Mouse (Mus musculus) layer of hippocampus, postnatal 25 days (tissue): Measurements from ENCODE around the gene Tnpo1. TPM values are rescaled to one million over a fixed set of nuclear protein-coding genes. Genes with fewer than 3 reads are reported as not detected.

ENCODE experiments used
- DNase-seq, 2 experiments: peaks; one replicate each; pipeline ENCODE4 v3.0.0; 2022; ENCODE audit warnings: mixed read lengths in 2 of 2, low spot score in 1 of 2; ENCODE audit errors: extremely low spot score in 1 of 2
- total RNA-seq, 2 experiments: library from RNA; stranded (reverse); gene quantifications; 2 replicates each; pipeline ENCODE4 v1.2.3; 2021

The Tnpo1 gene
- total RNA-seq, result 10 to 100 TPM; 54.3 to 64.1 TPM

- peak; percentile 83 to 85 for DNase-seq
Measured at GRCm38 (mm10) chr13:98926213-98926957, at the start of gene Tnpo1. Gene Tnpo1 (minus strand): TSS chr13:98926384.

DNA sequence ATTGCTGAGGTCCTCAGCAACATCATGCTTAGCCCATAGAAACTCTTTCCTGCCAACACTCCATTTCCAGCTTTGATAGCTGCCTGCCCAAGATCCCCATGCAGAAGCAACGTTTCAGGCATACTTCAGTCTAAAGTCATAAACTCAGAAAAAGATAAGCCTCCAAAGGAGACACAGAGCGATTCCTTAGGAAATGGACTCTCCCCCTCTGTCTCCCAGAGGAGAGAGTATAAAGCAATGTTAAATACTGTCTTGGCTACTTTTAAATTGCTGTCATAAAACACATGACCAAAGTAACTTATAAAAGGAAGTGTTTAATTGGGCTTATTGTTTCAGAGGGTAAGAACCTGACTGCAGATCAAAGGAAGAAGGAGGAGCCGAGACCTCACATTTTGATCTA is 45.9 kb upstream of the Tnpo1 start:
- no peak for DNase-seq

DNA sequence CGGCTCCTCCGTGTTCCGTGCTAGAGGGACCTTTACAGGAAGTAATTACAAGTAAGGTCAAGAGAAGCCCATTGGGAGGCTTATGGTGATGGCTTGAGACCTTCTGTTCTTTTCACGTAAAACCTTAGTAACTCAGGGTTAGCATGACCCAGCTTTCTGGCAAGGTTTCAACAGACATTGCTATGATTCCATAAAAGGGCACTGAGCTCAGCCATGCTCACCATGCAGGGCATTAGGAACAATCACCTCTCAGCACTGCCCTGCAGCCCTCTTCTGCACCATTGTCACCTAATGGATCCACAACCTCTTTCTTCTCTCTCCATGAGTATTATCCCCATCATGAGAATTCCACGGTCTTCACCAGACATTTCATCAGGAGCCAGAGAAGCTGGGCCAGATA is 45.5 kb upstream of the Tnpo1 start:
- no peak for DNase-seq

- DNase-seq, result no peak
Measured at GRCm38 (mm10) chr13:98968517-98968916, 42.3 kb upstream of the Tnpo1 start.

GRCm38 (mm10) chr13:98967942-98968341 is 41.8 kb upstream of the Tnpo1 start:
- no peak for DNase-seq

- DNase-seq, result no peak
Measured at GRCm38 (mm10) chr13:98966583-98966982, 40.4 kb upstream of the Tnpo1 start.

GRCm38 (mm10) chr13:98963612-98964011 is 37.4 kb upstream of the Tnpo1 start:
- no peak for DNase-seq

DNA sequence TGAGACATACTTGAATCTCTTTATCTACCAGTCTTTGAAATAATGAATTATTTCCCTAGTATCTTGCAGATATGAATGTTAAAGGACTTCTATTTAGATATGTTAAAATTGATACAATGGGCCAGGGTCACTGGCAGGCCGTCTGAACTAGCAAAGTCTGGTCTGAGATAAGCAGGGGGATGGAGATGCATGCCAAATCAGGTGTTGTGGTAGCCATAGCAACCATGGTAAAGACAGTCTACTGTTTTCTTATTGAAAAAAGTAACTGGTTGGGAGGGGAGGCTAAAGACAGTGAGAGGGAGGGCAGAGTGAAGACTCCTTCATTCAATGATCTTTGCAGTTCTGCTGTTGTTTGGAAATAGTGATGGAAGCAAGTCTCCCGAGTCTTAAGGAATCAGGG is 32.0 kb upstream of the Tnpo1 start:
- DNase-seq, result no peak

GRCm38 (mm10) chr13:98956209-98956608 is 30.0 kb upstream of the Tnpo1 start:
- DNase-seq, result no peak

GRCm38 (mm10) chr13:98955676-98956075 is 29.5 kb upstream of the Tnpo1 start:
- no peak for DNase-seq

- DNase-seq, result no peak
Measured at GRCm38 (mm10) chr13:98955226-98955625, 29.0 kb upstream of the Tnpo1 start.

- DNase-seq, result no peak
Measured at GRCm38 (mm10) chr13:98953830-98954229, 27.6 kb upstream of the Tnpo1 start.

- no peak for DNase-seq
Measured at GRCm38 (mm10) chr13:98951951-98952350, 25.8 kb upstream of the Tnpo1 start.

- DNase-seq, result no peak
Measured at GRCm38 (mm10) chr13:98948146-98948545, 22.0 kb upstream of the Tnpo1 start.

- DNase-seq, result no peak
Measured at GRCm38 (mm10) chr13:98946434-98946833, 20.2 kb upstream of the Tnpo1 start.

DNA sequence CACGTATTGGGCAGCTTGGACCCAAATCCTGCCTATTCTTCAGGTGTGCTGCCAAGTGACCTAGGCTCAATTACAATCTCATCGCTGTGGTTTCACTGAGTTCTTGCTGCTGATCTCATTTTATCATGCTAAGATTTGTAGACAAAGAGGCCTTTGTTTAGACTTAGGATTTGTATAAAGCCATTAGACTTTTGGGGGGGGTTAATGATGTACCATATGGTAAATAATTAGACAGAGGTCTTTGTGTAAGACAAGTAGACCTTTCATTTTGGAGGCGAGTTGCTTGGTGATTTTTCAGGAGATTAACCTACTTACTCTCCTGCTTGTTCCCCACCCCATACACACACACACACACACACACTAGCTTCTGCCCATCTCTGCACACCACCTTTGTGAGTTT is 19.7 kb upstream of the Tnpo1 start:
- no peak for DNase-seq

- no peak for DNase-seq
Measured at GRCm38 (mm10) chr13:98945381-98945780, 19.2 kb upstream of the Tnpo1 start.

- no peak for DNase-seq
Measured at GRCm38 (mm10) chr13:98944620-98945081, 18.5 kb upstream of the Tnpo1 start.

DNA sequence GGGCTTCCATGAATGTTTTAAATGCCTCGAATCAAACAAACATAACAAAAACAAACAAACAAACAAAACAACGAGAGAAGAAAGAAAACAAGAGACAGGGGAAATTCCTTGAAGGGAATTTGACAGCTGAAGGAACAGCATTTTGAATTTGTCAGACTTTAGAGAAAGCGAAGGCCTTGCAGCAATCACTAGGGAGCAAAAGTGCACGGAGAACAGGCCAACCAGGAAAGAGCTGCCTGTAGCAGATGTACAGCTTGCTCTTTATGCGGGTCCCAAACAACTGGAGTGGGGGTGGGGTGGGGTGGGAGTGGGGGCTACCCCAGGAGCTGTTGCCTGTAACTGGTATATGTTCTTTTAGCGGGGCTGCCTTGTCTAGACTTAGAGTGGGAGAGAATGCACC is 16.2 kb upstream of the Tnpo1 start:
- no peak for DNase-seq

DNA sequence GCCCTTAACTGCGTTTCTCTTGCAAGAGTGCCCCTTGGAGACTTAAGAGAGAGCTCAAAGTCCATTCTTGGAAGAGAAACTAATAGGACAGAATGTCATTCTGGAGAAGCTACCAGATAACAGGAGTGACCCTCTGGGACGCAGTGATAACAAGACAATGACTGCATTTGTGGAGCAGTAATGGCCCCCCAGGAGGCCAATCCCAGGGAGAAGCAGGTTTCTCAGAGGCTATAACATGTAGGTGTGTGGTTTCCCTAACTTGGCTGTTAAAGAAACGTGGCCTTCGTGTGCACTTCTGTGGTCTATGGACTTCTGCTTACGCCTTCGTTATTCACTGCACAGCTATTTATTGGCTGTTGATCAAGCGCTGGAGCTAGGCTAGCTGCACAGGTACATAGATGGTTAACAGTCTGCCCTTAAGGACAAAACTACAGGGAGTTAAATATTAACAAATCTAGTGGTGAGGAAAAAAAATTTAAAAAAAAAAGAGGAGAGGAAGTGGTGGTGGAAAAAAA is 15.7 kb upstream of the Tnpo1 start:
- no peak for DNase-seq

- no peak for DNase-seq
Measured at GRCm38 (mm10) chr13:98937108-98937507, 10.9 kb upstream of the Tnpo1 start.

DNA sequence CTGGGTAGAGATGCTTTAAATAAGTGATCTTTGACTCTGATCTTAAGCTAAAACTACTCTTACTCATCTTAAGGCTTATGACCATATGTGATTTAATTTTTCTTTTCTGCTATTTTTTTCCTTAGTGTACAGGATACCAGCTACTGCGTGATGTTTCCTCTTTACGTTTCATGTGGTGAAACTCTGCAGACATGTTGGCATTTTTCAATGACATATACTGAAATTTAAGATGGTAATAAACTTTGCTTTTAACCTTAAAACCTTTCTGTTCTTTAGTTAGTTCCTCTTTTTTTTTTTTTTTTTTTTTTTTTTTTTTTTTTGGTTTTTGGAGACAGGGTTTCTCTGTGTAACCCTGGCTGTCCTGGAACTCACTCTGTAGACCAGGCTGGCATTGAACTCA is 2.7 kb upstream of the Tnpo1 start:
- DNase-seq, result no peak

DNA sequence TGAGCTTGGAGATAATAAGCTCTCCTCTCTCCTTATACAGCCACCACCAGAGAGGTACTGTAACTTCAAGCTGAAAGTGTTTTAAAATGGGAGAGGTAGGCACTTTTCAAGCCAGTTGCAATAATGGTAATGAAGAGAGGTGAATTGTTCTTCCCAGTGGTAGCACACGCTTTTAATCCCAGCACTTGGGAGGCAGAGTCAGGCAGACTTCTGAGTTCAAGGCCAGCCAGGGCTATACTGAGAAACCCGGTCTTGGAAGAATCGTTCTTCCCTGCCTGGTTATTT is 716 bp upstream of the Tnpo1 start:
- DNase-seq, result no peak
